ENCODE assay signal across 7 mouse cellular contexts in the genomic region with DNA sequence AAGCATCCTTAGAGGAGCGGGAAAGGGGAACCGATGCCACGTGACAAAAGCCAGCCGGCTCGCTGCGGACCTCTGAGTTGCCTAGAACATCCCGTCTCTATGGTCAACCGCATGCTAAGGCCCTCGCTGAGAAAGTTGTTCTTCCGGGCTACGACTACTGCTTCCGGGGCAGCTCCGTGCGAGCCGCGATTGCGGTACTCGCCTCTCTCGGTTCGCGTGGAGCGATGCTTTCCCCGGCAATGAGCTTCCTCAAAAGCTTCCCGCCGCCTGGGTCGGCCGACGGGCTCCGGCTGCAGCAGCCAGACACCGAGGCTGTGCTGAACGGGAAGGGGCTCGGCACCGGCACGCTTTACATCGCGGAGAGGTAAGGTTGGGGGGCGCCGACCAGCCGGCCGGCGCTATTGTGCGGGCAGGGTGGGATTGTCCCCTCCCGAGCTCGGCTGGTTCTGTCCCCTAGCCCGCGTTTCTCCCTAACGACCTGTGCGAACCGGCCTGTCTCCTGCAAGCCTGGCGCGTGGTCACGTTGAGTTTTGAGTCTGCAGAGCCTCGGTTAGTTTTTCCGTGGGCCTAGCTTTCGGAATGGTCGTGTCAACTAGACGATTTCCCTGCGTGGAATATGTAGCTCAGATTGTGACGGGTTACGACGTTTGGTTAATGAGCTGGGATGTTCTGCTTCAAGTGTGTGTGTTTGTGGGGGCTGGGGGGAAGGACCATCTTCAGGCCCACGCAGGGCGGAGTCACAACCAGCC. TPM values are rescaled to one million over a fixed set of nuclear protein-coding genes. Genes with fewer than 3 reads are reported as not detected.
A peak's percentile ranks its signal among the peaks of the same experiment; 100 is the strongest.
DNase-seq lines count a peak whose midpoint lies in the region; ATAC-seq lines count a peak whose summit lies in the region.

Gene Clns1a, plus strand, starts transcription at position 129 of the 749 bp plus-strand sequence.

- H3K9me3 ChIP-seq in embryonic facial prominence, embryonic 11.5 days (replicated peaks; ENCODE audit: control insufficient read depth, low read length): no peaks in the 10 kb centered on the region
- no peaks in the 10 kb centered on the region for H3K9me3 ChIP-seq in limb, embryonic 11.5 days (ENCODE audit: control insufficient read depth, low read length)
- no peaks in the 10 kb centered on the region for H3K9me3 ChIP-seq in midbrain, embryonic 14.5 days (ENCODE audit: control insufficient read depth, low read length)

- peak; percentile 94 for DNase-seq in adrenal gland, postnatal 14 days
- peak; percentile 96 for DNase-seq in embryonic facial prominence, embryonic 11.5 days (ENCODE audit: low spot score)
- DNase-seq in heart, adult 11 months: peak; percentile 99
- peak; percentile 92 for DNase-seq in kidney, adult 18-20 months
- peak; percentile 93 for DNase-seq in limb, embryonic 11.5 days (ENCODE audit: low spot score)
- peak; percentile 97 for DNase-seq in midbrain, embryonic 14.5 days
- peak; percentile 82 to 89 for DNase-seq in spleen, adult 18-20 months

- no peaks in the 10 kb centered on the region; the same call in 1 of the 2 replicates for H3K36me3 ChIP-seq in embryonic facial prominence, embryonic 11.5 days (replicated peaks; ENCODE audit: control insufficient read depth, insufficient read depth, low read depth, low read length)
- H3K36me3 ChIP-seq in limb, embryonic 11.5 days (ENCODE audit: control insufficient read depth, insufficient read depth, low read length): no peaks in the 10 kb centered on the region; the same call in 1 of the 2 replicates
- H3K36me3 ChIP-seq in midbrain, embryonic 14.5 days (ENCODE audit: control insufficient read depth, insufficient read depth, low read length): 0 out of 2 replicates have a peak, but pooled peaks cover 6% of the 10 kb centered on the region

- under 1% methylated on average over 63 of the region's 63 CpGs for WGBS in embryonic facial prominence, embryonic 11.5 days
- WGBS in limb, embryonic 11.5 days: under 1% methylated on average over 63 of the region's 63 CpGs
- under 1% methylated on average over 63 of the region's 63 CpGs for WGBS in midbrain, embryonic 14.5 days

- ATAC-seq in embryonic facial prominence, embryonic 11.5 days (replicated peaks; ENCODE audit: insufficient number of reproducible peaks, low FRiP score, low TSS enrichment, low read depth): peak; percentile 97
- ATAC-seq in limb, embryonic 11.5 days (ENCODE audit: insufficient number of reproducible peaks, low FRiP score, low TSS enrichment, low read depth): peak; percentile 96
- ATAC-seq in midbrain, embryonic 14.5 days (ENCODE audit: low FRiP score, low TSS enrichment): peak; percentile 98

- no peaks in the 10 kb centered on the region for H3K4me1 ChIP-seq in embryonic facial prominence, embryonic 11.5 days (ENCODE audit: control insufficient read depth, insufficient read depth, low read length)
- peaks cover 4% of the 10 kb centered on the region; the same call in 1 of the 2 replicates for H3K4me1 ChIP-seq in limb, embryonic 11.5 days (ENCODE audit: control insufficient read depth, insufficient read depth, low read length)
- H3K4me1 ChIP-seq in midbrain, embryonic 14.5 days (ENCODE audit: control insufficient read depth, insufficient read depth, low read length): peaks cover 11% of the 10 kb centered on the region; the same call in 1 of the 2 replicates

- peak within 1 kb of the TSS; percentile 95 for H3K9ac ChIP-seq in embryonic facial prominence, embryonic 11.5 days (replicated peaks; ENCODE audit: low read length)
- H3K9ac ChIP-seq in limb, embryonic 11.5 days (ENCODE audit: low read length): peak within 1 kb of the TSS; percentile 68
- H3K9ac ChIP-seq in midbrain, embryonic 14.5 days (replicated peaks; ENCODE audit: low read length): peak within 1 kb of the TSS; percentile 84

- no peaks in the 10 kb centered on the region for H3K27me3 ChIP-seq in embryonic facial prominence, embryonic 11.5 days (ENCODE audit: control insufficient read depth, insufficient read depth, low read length)
- H3K27me3 ChIP-seq in limb, embryonic 11.5 days (ENCODE audit: control insufficient read depth, insufficient read depth, low read length): no peaks in the 10 kb centered on the region
- H3K27me3 ChIP-seq in midbrain, embryonic 14.5 days (ENCODE audit: control insufficient read depth, insufficient read depth, low read length): no peaks in the 10 kb centered on the region

- peak within 1 kb of the TSS; percentile 59 for H3K27ac ChIP-seq in embryonic facial prominence, embryonic 11.5 days (replicated peaks; ENCODE audit: low read depth, low read length)
- H3K27ac ChIP-seq in limb, embryonic 11.5 days (replicated peaks; ENCODE audit: low read depth, low read length): 0 out of 2 replicates have a peak within 1 kb of the TSS, but pooled peaks have one; percentile 9
- H3K27ac ChIP-seq in midbrain, embryonic 14.5 days (replicated peaks; ENCODE audit: low read depth, low read length): peak within 1 kb of the TSS; percentile 81

- peak within 1 kb of the TSS; percentile 97 for H3K4me3 ChIP-seq in embryonic facial prominence, embryonic 11.5 days (ENCODE audit: low read depth, low read length)
- peak within 1 kb of the TSS; percentile 67 for H3K4me3 ChIP-seq in limb, embryonic 11.5 days (ENCODE audit: low read depth, low read length)
- peak within 1 kb of the TSS; percentile 99 for H3K4me3 ChIP-seq in midbrain, embryonic 14.5 days (replicated peaks; ENCODE audit: low read depth, low read length)

- H3K4me2 ChIP-seq in embryonic facial prominence, embryonic 11.5 days (ENCODE audit: low read depth, low read length): peak within 1 kb of the TSS; percentile 52
- peak within 1 kb of the TSS; percentile 42 for H3K4me2 ChIP-seq in limb, embryonic 11.5 days (ENCODE audit: low read depth, severe bottlenecking)
- peak within 1 kb of the TSS; percentile 77 for H3K4me2 ChIP-seq in midbrain, embryonic 14.5 days (ENCODE audit: low read length)

RNA-seq across cellular contexts. Expression of gene Clns1a, which starts in this region (rescaled TPM):
- total RNA-seq in adrenal gland, postnatal 14 days (2021): 50.2 and 63.4 TPM in 2 replicates
- 293 and 295 TPM in 2 replicates for polyA plus RNA-seq in embryonic facial prominence, embryonic 11.5 days (2014; fragmentation: Nextera tagmentation; extraction: Ambion mirVana)
- polyA plus RNA-seq in limb, embryonic 11.5 days (2014; fragmentation: Nextera tagmentation; extraction: Ambion mirVana): 282 and 286 TPM in 2 replicates
- polyA plus RNA-seq in midbrain, embryonic 14.5 days (2014; fragmentation: Nextera tagmentation; extraction: Ambion mirVana): 190 and 195 TPM in 2 replicates

Comparison
In these comparisons a context has a peak if more than half of its experiments do, and no peak if none do; other contexts are left out.
1. Peak in every context shown above with its lines: DNase-seq, ATAC-seq, H3K4me3 ChIP-seq and H3K27ac ChIP-seq.
2. H3K27ac ChIP-seq: peak in every context shown above with its lines; median percentile 81 in midbrain, embryonic 14.5 days; 59 in embryonic facial prominence, embryonic 11.5 days; 9 in limb, embryonic 11.5 days.